Mouse (Mus musculus) erythroblast, embryonic 14.5 days (primary cell): Measurements from ENCODE around the gene Scpep1.

ENCODE experiments used
- GATA1 ChIP-seq: IDR thresholded peaks from 2 replicates; pipeline ENCODE4 v1.6.1; 2012; ENCODE audit warnings: low read length, inconsistent platforms, mixed read lengths
- TAL1 ChIP-seq: IDR thresholded peaks from 3 replicates; pipeline ENCODE4 v1.6.1; 2012; ENCODE audit warnings: low read length, inconsistent platforms, mixed read lengths

DNA sequence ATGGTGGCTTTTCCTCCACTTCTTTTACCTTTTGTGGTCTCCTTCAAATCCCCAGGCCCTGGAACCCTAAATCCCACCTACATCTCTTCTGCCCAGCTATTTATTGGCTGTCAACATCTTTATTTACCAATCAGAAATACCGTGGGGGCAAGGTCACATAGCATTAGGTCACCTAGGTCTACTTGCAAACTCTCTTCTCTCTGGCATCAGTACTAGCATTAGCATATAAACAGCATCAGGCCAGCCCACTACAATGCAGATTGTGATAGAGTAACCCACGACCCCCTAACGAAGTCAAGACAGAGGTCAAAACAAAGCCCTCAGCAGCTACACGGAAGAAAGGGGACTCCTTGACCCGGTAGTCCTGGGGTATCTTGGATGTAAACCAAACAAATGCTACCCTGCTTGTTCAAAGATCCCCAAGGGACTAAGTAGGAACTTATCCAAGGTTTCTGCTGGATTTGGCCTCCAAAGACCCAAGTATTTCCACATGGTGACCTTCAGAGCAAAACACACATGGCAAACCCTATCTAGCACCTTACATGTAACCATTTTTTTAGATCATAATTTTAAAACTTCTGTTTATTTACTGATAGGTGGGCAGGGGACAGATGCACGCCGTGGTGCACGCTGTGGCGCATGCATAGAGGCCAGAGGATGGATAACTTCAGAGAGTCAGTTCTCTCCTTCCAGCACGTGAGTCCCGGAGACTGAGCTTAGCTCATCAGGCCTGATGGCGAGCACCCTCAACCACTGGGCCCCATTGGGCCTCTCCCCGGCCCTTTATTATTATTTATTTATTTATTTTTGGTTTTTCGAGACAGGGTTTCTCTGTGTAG, 23.4 kb downstream of the Scpep1 start:
- TF ChIP-seq TAL1 (no peak), GATA1 (no peak)
